Mouse (Mus musculus) yolk sac, embryonic 10.5 days (tissue): ENCODE data around the gene Cyp3a11.
"Not testable (repeated sequence)": the region's sequence is repeated elsewhere in the genome, so short reads cannot be mapped to it uniquely, and the experiment has no call there.

Experiments used
- DNase-seq: peaks from one replicate; pipeline ENCODE4 v3.0.0-alpha.2; 2017; ENCODE audit warnings: low spot score

Cyp3a11 gene

GRCm38 (mm10) chr5:145879688-145880087, at the start of gene Cyp3a11:
Cyp3a11 (minus strand) TSS chr5:145879964.
- DNase-seq = no peak

DNA sequence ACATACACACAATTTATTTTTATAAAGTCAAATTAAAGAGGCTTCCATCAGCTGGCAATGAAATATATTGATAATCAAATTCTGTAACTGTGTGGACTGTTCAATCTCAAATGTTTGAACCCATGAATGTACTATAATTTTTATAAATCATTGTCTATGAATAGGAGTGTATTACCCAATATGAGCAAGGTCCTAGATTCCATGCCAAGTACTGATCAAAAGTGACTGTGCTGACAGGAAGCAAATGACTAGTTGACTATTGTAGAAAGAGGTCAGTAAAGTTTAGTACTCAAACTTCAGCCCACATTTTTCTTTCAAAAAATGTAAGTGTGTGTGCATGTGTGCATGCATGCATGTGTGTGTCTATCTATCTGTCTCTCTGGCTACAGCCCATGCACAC, 33.1 kb upstream of the Cyp3a11 start:
- DNase-seq = no peak

DNA sequence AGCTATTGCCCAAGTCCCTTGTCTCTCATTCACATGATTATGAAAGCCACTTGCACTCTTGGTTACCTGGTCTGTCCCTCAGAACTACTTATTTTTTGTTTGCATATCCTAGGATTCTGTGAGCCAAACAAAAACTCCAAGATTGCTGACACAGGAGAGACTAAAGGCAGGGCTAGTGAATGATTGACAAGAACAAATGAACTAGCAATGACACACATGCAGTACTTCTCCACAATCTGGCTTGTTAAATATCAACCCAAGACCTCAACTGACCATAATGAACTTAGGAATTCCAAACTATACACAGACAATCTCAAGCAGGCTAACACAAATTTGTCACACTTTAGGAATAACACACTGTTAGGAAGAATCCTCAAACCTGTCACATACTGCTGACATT, 32.0 kb upstream of the Cyp3a11 start:
- peak; percentile 71 for DNase-seq

DNA sequence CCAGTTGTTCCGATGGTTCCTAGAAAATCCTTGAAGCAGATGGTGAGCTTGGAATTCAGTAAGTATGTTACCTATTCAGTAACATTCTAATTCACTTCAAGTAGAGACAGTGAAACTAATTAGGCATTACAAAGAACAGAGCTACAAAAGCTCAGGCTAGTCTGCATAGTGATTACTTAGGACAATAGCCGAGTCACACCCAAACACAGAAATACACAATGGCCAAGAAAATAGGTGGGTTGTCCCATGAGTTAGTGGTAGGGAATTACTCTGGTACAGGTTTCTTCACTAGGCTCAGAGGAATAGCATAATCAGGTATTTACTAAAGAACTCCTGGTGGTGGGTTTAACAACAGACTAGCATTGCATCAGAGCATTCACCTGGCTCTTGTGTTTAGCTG, 27.2 kb upstream of the Cyp3a11 start:
- DNase-seq = not testable (repeated sequence)

- no peak for DNase-seq
Observed at GRCm38 (mm10) chr5:145904535-145904934, 24.8 kb upstream of the Cyp3a11 start.

GRCm38 (mm10) chr5:145903349-145903748, 23.6 kb upstream of the Cyp3a11 start:
- DNase-seq = no peak

DNA sequence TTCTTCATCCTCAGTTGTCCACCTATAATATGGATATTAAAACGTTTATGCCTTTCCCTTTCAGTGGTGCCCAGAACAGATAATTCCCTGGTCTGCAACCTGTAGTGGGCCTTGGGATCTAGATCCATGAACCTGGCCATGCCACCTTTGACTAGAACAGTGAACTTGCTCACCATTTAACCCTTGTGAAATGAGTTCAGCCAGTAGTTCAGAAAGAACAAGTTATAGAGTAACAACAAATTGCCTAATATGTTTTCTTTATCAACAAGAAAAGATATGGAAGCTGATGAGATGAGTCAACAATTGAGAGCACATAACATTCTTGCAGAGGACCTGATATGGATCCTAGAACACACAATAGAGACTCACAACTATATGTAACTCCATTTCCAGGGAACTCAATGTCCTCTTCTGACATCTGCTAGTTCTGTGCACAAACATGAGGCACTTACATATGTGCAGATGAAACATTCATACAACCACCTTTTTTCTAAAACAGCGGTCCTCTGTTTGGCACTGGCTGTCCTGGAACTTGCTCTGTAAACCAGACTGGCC, 20.7 kb upstream of the Cyp3a11 start:
- no peak for DNase-seq

DNA sequence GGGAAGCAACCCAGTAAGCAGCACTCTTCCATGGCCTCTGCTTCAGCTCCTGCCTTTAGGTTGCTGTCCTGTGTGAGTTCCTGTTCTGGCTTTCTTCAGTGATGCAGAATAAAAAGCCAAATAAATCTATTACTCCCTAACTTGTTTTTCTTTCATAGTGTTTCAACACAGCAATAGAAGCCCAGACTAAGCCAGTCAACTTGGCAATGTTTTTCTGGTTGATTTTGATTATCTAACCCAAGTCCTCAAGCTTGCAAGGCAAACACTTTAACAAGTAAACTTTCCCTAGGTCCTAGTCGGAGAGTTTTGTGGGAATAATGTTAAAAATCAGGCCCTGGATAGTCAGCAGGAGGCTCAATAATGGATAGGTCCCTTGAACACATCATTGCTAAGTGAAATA, 17.5 kb upstream of the Cyp3a11 start:
- DNase-seq = no peak

DNA sequence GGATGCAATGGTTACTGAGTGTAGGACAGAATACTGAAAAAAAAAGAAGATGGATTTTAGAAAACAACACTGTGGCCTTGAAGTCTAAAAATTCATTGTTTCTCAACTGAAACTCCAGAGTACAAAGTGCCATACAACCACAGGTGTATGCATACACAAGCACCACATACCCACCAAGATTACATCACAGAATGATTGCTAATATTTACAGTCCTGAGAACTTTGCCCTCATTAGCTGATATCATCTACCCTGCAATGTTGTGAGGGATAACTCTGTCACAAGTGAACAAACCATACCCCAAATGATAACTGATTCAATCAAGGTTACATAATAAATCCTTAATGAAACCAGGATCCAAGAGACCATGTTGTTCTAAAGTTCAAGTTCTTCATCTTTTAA, 1.4 kb upstream of the Cyp3a11 start:
- no peak for DNase-seq

DNA sequence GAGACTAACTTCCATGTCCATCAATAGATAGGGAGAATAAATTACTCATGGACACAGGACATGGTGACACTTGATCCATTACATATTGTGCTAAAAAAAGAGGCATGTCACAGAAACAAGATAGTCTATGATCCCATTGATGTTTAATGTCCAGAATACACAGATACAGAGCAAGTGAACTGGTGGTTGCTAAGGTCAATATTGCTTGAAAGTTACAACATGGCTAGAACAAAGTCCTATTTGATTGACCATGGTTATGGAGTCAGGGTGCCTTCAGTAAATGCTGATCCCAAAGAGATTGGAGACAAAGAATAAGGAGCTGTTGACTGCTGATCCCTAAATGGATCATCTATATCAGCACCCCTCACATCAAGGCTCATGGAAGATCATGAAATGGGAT, 12.3 kb downstream of the Cyp3a11 start:
- DNase-seq = not testable (repeated sequence)

DNA sequence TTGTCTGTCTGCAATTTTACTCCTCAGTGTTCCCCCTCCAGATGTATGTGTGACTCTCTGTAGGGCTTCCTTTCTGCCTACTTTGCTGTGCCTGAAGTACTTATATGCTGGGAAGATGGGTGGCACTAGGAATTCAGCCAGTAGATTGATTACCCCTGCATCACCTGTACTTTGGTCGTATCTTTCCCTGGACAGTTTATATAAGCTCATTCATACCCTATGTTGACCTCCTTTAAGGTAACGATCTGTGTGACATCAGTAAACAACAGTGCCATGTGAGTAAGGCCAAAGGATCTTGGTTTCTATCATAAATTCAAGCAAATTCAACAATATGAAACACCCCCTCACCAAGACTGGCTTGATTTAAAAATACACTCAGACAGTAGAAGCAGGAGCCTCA, 74.0 kb downstream of the Cyp3a11 start, which contains the start of gene Cyp3a44:
Gene Cyp3a44, minus strand, starts transcription at position 79 of the 400 bp plus-strand sequence.
- DNase-seq = not testable (repeated sequence)
